Mouse (Mus musculus) lung, adult 18-20 months (tissue): Measurements from ENCODE around the gene Ep300.
"Not testable (repeated sequence)": the region's sequence is repeated elsewhere in the genome, so short reads cannot be mapped to it uniquely, and the experiment has no call there.

Experiments used
- DNase-seq, 2 experiments: peaks; one replicate each; pipeline ENCODE4 v3.0.0; 2022; ENCODE audit warnings: mixed read lengths in 2 of 2

Ep300 gene

GRCm38 (mm10) chr15:81598742-81599141, 13.6 kb downstream of the Ep300 start:
- DNase-seq, result not testable (repeated sequence)

- no peak for DNase-seq
Observed at GRCm38 (mm10) chr15:81605241-81605640, 20.1 kb downstream of the Ep300 start.

- peak in 1 of 2 experiments; percentile 24 for DNase-seq
Observed at GRCm38 (mm10) chr15:81606634-81607033, 21.5 kb downstream of the Ep300 start.

- DNase-seq, result no peak
Observed at GRCm38 (mm10) chr15:81649516-81650455, 64.6 kb downstream of the Ep300 start.

GRCm38 (mm10) chr15:81650636-81651035, 65.5 kb downstream of the Ep300 start:
- DNase-seq, result no peak

GRCm38 (mm10) chr15:81661701-81662100, 76.5 kb downstream of the Ep300 start:
- DNase-seq, result no peak

- no peak for DNase-seq
Observed at GRCm38 (mm10) chr15:81663281-81663680, 78.1 kb downstream of the Ep300 start.

- peak; percentile 93 to 94 for DNase-seq
Observed at GRCm38 (mm10) chr15:81663697-81664561, 78.8 kb downstream of the Ep300 start, which contains the start of gene L3mbtl2. Gene L3mbtl2 (plus strand): TSS chr15:81663889.

- no peak for DNase-seq
Observed at GRCm38 (mm10) chr15:81666957-81667356, 81.8 kb downstream of the Ep300 start.

- DNase-seq, result peak; percentile 25 to 33
Observed at GRCm38 (mm10) chr15:81670231-81670640, 85.1 kb downstream of the Ep300 start.

- no peak for DNase-seq
Observed at GRCm38 (mm10) chr15:81676637-81677036, 91.5 kb downstream of the Ep300 start.

- DNase-seq, result no peak
Observed at GRCm38 (mm10) chr15:81680301-81680805, 95.2 kb downstream of the Ep300 start.

GRCm38 (mm10) chr15:81693366-81693966, 108.3 kb downstream of the Ep300 start:
- DNase-seq, result no peak

- DNase-seq, result peak; percentile 88 to 89
Observed at GRCm38 (mm10) chr15:81693967-81694881, 109.1 kb downstream of the Ep300 start.

GRCm38 (mm10) chr15:81694891-81695290, 109.7 kb downstream of the Ep300 start:
- no peak for DNase-seq

- no peak for DNase-seq
Observed at GRCm38 (mm10) chr15:81697175-81697574, 112.0 kb downstream of the Ep300 start, which contains the start of gene Chadl. Gene Chadl (minus strand): TSS chr15:81697287.

GRCm38 (mm10) chr15:81697847-81698246, 112.7 kb downstream of the Ep300 start:
- DNase-seq, result peak; percentile 15 to 33

GRCm38 (mm10) chr15:81698532-81698931, 113.4 kb downstream of the Ep300 start:
- DNase-seq, result no peak

GRCm38 (mm10) chr15:81700161-81700560, 115.0 kb downstream of the Ep300 start:
- no peak for DNase-seq

- no peak for DNase-seq
Observed at GRCm38 (mm10) chr15:81700601-81701000, 115.5 kb downstream of the Ep300 start.

- DNase-seq, result not testable (repeated sequence)
Observed at GRCm38 (mm10) chr15:81701350-81701749, 116.2 kb downstream of the Ep300 start.
